Mouse (Mus musculus): ENCODE measurements around the gene Atp13a2.

GRCm38 (mm10) chr4:141014856-141015255, 28.2 kb downstream of the Atp13a2 start:
- no peak for TF ChIP-seq GATA1 (IDR thresholded peaks at IDR 0.05; ENCODE audit: borderline replicate concordance, low read length)
- TF ChIP-seq CTCF (IDR thresholded peaks at IDR 0.05; ENCODE audit: low read depth, low read length) = no peak
- TF ChIP-seq POLR2AphosphoS5 (IDR thresholded peaks at IDR 0.05; ENCODE audit: insufficient replicate concordance, low read depth, low read length) = no peak

All from G1E (cell line).